Mouse (Mus musculus): ENCODE data around the gene Zfp775.
"Not testable (repeated sequence)": the region's sequence is repeated elsewhere in the genome, so short reads cannot be mapped to it uniquely, and the experiment has no call there.

Zfp775 gene

GRCm38 (mm10) chr6:48591221-48591845 lies 10.5 kb upstream of the Zfp775 start:
- DNase-seq (ENCODE audit: low read depth): no peak

GRCm38 (mm10) chr6:48591871-48592270 lies 10.0 kb upstream of the Zfp775 start:
- no peak for DNase-seq (ENCODE audit: low read depth)

DNA sequence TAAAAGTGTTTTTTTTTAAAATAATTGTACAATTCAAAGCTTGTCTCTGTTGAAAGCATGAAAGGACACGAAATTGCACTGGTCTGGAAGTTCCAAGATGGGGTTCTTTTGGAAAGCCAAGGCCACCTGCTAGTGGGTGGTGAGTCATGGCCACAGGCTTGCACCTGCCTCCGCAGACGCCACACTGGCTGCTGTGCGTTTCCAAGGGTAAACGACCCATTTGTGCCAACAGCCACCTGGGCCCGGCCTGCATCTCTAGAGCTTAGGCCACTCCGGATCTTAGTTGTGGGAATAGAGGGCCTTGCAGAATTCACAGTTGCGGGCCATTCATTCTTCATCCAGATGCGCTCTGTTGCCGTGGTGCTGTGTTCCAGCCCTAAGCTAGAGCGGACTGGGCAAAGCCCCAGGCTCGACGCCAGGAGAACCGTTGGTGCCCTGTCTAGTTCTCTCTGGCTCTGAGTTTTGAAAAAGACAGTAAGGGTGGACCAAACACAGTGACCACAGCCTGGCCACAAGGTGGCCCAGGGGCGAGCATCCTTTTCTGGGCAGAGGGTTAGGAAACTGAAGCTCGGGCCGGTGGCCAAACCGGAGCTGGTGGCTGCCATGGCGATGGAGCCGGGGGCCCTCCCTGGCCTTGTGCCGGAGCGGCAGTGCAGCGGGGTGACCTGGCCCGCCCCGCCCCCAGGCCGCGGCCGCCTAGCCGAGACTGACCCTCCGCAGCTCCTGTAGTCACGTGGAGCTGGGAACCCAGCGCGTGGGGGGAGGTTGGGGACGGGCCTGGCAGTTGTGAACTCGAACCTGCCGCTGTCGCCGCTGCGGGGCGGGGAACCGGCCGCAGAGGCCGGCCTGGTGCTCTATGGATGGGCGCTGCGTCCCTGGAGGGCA lies 8.5 kb upstream of the Zfp775 start, which contains the start of the genes Repin1 and Gm44965:
Gene Repin1, plus strand, starts transcription at position 726 of the 885 bp plus-strand sequence.
Gene Gm44965, plus strand, starts transcription at position 784 of the 885 bp plus-strand sequence.
- DNase-seq (ENCODE audit: low read depth): no peak

GRCm38 (mm10) chr6:48594043-48594738 lies 7.7 kb upstream of the Zfp775 start:
- DNase-seq (ENCODE audit: low read depth): no peak

- DNase-seq (ENCODE audit: low read depth): no peak
These were observed 6.6 kb upstream of the Zfp775 start for GRCm38 (mm10) chr6:48595278-48595677.

DNA sequence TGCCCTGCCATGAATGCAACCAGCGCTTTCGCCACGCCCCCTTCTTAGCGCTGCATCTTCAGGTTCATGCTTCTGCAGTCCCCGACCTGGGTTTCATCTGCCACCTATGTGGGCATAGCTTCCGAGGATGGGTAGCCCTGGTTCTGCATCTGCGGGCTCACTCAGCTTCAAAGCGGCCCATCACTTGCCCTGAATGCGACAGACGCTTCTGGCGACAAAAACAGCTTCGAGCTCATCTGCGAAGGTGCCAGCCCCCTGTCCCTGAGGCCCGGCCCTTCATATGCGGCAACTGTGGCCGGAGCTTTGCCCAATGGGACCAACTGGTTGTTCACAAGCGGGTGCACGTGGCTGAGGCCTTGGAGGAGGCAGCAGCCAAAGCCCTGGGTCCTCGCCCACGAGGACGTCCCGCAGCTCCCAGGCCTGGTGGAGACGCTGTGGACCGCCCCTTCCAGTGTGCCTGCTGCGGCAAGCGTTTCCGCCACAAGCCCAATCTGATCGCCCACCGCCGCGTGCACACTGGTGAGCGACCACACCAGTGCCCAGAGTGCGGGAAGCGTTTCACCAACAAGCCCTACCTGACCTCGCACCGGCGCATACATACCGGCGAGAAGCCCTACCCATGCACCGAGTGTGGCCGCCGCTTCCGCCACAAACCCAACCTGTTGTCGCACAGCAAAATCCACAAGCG lies 5.2 kb upstream of the Zfp775 start:
- DNase-seq (ENCODE audit: low read depth): no peak

DNA sequence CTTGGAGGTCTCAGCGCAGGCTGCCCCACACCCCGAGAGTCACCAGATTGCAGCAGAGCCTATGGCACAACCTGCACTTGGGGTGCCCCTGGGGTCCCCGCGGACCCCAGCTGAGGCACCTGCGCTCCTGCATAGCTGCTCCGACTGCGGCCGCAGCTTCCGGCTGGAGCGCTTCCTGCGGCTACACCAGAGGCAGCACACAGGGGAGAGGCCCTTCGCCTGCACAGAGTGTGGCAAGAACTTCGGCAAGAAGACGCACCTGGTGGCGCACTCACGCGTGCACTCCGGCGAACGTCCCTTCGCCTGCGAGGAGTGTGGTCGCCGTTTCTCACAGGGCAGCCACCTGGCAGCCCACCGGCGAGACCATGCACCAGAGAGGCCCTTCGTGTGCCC lies 4.6 kb upstream of the Zfp775 start:
- no peak for DNase-seq (ENCODE audit: low read depth)

- DNase-seq (ENCODE audit: low read depth): no peak
These were observed 1.3 kb upstream of the Zfp775 start for GRCm38 (mm10) chr6:48600594-48600993.

DNA sequence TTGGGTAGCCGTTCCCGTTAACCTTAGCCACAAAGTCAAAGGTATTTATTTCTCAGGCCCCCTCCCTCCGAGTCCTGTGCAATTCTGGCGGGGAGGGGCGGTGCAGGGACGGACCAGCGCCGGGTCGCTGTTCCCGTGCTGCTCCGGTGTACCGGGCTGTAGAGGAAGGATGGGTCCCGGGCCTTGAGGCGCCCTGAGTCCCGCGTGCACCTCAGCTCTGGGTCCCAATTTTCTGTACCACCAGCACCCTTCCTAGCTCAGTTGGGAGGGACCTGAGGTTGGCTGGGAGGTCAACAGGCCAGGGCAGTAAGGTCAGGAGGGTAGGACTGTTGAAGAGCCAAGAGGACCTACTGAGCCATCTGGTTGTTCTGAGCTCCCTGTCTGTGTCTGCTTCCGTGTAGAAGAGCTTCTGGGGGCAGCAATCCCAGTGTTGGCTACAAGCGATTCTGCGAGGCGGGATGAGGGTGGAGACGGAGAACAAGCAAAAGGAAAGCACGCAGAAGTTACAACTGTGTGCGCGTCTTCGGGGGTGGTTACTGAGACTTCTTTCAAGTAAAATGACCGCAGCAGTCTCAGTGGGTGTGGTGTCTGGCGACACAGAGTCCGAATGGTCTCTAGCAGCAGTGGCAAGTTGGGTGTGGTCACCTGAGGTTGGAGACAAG lies 348 bp downstream of the Zfp775 start:
- no peak for DNase-seq (ENCODE audit: low read depth)

DNA sequence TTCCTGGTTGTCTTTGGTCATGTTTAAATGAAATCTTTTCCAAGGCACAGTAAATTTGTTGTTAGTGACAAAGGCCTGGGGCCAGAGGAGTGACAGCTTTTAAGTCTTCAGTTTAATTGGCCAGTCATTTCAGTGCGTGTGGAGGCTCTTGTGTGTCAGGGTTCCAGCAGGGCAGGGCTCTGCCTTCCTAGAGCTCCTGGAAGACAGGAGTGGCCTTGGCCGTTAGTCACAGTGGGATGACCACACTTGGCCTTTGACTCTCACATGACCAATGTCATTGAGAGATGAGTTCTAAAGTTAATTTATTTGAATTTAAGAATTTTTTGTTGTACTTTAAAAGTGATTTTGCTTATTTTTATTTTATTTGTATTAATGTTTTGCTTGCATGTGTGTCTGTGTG lies 6.3 kb downstream of the Zfp775 start:
- DNase-seq (ENCODE audit: low read depth): no peak

DNA sequence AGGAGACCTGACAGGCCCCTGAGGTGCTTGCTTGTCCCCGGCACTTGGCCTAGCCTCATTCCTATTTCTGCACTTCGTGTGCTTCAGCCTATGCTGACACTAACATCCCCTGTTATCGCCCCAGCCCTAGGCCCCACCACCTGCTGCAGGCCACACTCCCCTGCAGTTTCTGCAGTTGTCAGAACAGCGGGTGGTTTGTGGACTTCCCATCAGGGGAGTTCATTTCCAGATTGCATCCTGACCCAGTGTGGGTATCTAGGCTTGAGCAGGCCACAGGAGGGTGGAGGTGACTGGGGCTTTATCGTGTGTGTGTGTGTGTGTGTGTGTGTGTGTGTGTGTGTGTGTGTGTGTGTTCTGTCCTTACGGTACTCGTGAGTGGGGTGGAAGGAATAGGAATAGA lies 7.6 kb downstream of the Zfp775 start:
- DNase-seq (ENCODE audit: low read depth): no peak

- no peak for DNase-seq (ENCODE audit: low read depth)
These were observed 8.8 kb downstream of the Zfp775 start for GRCm38 (mm10) chr6:48610657-48611056.

- DNase-seq (ENCODE audit: low read depth): no peak
These were observed 11.6 kb downstream of the Zfp775 start for GRCm38 (mm10) chr6:48613464-48613863.

- DNase-seq (ENCODE audit: low read depth): no peak
These were observed 12.9 kb downstream of the Zfp775 start for GRCm38 (mm10) chr6:48614756-48615155.

DNA sequence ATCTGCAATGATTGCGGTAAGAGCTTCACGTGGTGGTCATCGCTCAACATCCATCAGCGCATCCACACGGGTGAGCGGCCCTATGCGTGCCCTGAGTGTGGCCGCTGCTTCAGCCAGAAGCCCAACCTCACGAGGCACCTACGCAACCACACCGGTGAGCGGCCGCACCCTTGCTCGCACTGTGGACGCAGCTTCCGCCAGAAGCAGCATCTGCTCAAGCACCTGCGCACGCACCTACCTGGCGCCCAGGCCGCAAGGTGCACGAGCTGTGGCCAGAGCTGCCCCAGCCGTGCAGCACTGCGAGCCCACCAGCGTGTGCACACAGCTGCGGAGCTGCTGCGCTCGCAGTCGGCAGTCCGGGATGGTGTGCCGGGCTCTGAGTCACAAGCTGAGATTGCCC lies 18.2 kb downstream of the Zfp775 start:
- DNase-seq (ENCODE audit: low read depth): no peak

- DNase-seq (ENCODE audit: low read depth): not testable (repeated sequence)
These were observed 20.5 kb downstream of the Zfp775 start for GRCm38 (mm10) chr6:48622186-48622843.

- no peak for DNase-seq (ENCODE audit: low read depth)
These were observed 21.6 kb downstream of the Zfp775 start for GRCm38 (mm10) chr6:48623460-48623859.

DNA sequence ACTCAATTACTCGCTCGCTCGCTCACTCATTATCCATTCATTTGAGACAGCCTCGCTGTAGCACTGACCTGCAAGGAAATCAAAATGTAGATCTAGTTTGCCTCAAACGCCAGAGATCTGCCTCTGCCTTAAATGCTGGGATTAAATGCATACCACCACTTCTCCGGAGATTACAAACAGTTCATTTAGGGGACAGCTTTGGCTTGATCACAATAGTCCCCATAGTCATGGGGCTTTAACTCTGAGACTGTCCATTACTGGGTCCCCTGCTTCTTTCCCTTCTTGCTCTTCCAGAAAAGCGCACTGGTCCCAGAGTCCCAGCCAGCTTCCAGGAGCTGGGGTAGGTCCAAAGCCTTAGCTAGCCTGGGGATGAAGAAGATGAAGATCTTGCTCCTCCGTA lies 24.6 kb downstream of the Zfp775 start, which contains the start of gene AI854703:
Gene AI854703, plus strand, starts transcription at position 301 of the 400 bp plus-strand sequence.
- no peak for DNase-seq (ENCODE audit: low read depth)

- DNase-seq (ENCODE audit: low read depth): peak; percentile 13
These were observed 25.1 kb downstream of the Zfp775 start for GRCm38 (mm10) chr6:48626984-48627383.

DNA sequence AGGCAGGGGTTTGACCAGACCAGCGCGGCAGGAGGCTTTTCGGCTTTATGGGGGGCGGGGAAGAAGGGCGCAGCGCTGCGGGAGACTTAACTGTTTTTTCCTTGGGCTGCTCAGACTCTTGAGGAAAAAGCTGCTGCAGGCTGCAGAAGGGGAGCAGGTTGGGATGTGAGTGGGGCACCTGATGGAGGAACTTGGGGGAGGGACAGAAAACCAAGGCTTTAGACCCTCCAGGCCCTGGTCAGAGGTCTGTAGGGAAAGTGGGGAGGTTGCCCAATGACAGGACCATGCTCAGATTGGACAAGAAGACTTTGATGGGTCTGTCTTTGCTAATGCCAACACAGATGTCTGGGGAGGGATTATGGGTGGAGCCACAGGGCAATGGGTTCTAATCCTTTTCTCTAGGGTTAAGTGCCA lies 25.7 kb downstream of the Zfp775 start:
- no peak for DNase-seq (ENCODE audit: low read depth)

- DNase-seq (ENCODE audit: low read depth): no peak
These were observed 26.5 kb downstream of the Zfp775 start for GRCm38 (mm10) chr6:48628377-48628776.
